Comparison of ENCODE assay signal across 8 mouse cellular contexts in the genomic region with DNA sequence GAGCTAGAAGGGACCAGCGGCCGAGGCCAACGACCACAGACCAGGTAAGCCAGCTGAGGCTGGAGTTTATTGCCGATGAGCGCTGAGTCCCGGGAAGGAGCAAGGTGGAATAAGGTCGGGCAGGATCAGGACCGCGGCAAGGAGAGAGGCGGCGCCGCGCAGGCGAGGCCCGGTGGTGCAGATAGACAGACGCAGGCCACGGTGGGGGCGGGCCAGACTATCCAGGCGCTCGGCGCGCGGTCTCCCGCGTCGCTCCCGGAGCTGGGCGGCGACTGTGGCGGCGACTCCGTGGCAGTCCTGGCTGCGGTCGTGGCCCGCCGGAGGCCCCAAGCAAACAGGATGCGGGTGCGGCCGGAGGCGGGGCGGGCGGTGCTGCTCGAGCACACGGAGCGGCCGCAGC. TPM values are rescaled to one million over a fixed set of nuclear protein-coding genes. Genes with fewer than 3 reads are reported as not detected.
A peak's percentile ranks its signal among the peaks of the same experiment; 100 is the strongest.
DNase-seq lines count a peak whose midpoint lies in the region; ATAC-seq and TF ChIP-seq lines count a peak whose summit lies in the region.

No protein-coding gene starts in this region.

- H3K36me3 ChIP-seq in ES-Bruce4 (ENCODE audit: control insufficient read depth, insufficient read depth, low read length, poor library complexity, severe bottlenecking), result 0 out of 2 replicates have a peak, but pooled peaks cover 3% of the 10 kb centered on the region
- no peaks in the 10 kb centered on the region; the same call in 1 of the 2 replicates for H3K36me3 ChIP-seq in forebrain, embryonic 11.5 days (ENCODE audit: control insufficient read depth, insufficient read depth, low read length)
- peaks cover 16% of the 10 kb centered on the region for H3K36me3 ChIP-seq in liver, postnatal 0 days (replicated peaks; ENCODE audit: insufficient read depth, low read length)
- peaks cover 18% of the 10 kb centered on the region for H3K36me3 ChIP-seq in neural tube, embryonic 14.5 days (ENCODE audit: control insufficient read depth, insufficient read depth, low read length)

- peak; percentile 70 for DNase-seq in c-Kit-positive CD71-positive TER-119-negative erythroid progenitor cells, embryonic 14.5 days (ENCODE audit: low read depth)
- DNase-seq in forebrain, embryonic 11.5 days (ENCODE audit: low spot score), result peak; percentile 86
- DNase-seq in heart, postnatal 25 days (ENCODE audit: low spot score), result peak; percentile 27
- peak; percentile 81 to 88 for DNase-seq in kidney, postnatal 4 days
- peak; percentile 89 for DNase-seq in liver, postnatal 0 days
- DNase-seq in testis, postnatal 10 days (ENCODE audit: low spot score), result peak; percentile 82

- TF ChIP-seq CTCF in ES-Bruce4 (IDR thresholded peaks at IDR 0.05; ENCODE audit: low read depth, low read length), result no peak
- peak; percentile 47 for TF ChIP-seq CTCF in liver, postnatal 0 days (IDR thresholded peaks at IDR 0.05; ENCODE audit: low read depth)

- H3K27ac ChIP-seq in ES-Bruce4 (ENCODE audit: insufficient read depth, low read length), result no peak overlapping the region
- peak overlapping the region; percentile 77 for H3K27ac ChIP-seq in forebrain, embryonic 11.5 days (ENCODE audit: low read depth, low read length)
- peak overlapping the region; percentile 98 for H3K27ac ChIP-seq in liver, postnatal 0 days (ENCODE audit: low read depth)
- H3K27ac ChIP-seq in neural tube, embryonic 14.5 days (ENCODE audit: low read depth, low read length), result peak overlapping the region; percentile 94

- peak overlapping the region; percentile 98 for H3K4me2 ChIP-seq in forebrain, embryonic 11.5 days (ENCODE audit: low read depth, low read length, severe bottlenecking)
- peak overlapping the region; percentile 99 for H3K4me2 ChIP-seq in liver, postnatal 0 days (ENCODE audit: low read depth, low read length)
- H3K4me2 ChIP-seq in neural tube, embryonic 14.5 days (ENCODE audit: low read depth, low read length), result peak overlapping the region; percentile 77

- peak overlapping the region; percentile 86 for H3K4me3 ChIP-seq in ES-Bruce4 (ENCODE audit: low read depth, low read length)
- H3K4me3 ChIP-seq in forebrain, embryonic 11.5 days (ENCODE audit: low read depth, low read length), result peak overlapping the region; percentile 78
- H3K4me3 ChIP-seq in liver, postnatal 0 days (ENCODE audit: low read depth, low read length), result peak overlapping the region; percentile 85
- H3K4me3 ChIP-seq in neural tube, embryonic 14.5 days (ENCODE audit: low read depth, low read length), result peak overlapping the region; percentile 76

- under 1% methylated on average over 45 of the region's 46 CpGs for WGBS in forebrain, embryonic 11.5 days
- WGBS in liver, postnatal 0 days (ENCODE audit: insufficient replicate concordance), result 4% methylated on average over 34 of the region's 46 CpGs
- WGBS in neural tube, embryonic 14.5 days, result under 1% methylated on average over 38 of the region's 46 CpGs

- no peaks in the 10 kb centered on the region for H3K27me3 ChIP-seq in ES-Bruce4 (ENCODE audit: control insufficient read depth, insufficient read depth, low read length, poor library complexity, severe bottlenecking)
- H3K27me3 ChIP-seq in forebrain, embryonic 11.5 days (ENCODE audit: control insufficient read depth, insufficient read depth, low read length), result no peaks in the 10 kb centered on the region
- H3K27me3 ChIP-seq in liver, postnatal 0 days (ENCODE audit: insufficient read depth, low read length), result no peaks in the 10 kb centered on the region
- H3K27me3 ChIP-seq in neural tube, embryonic 14.5 days (ENCODE audit: control insufficient read depth, insufficient read depth, low read length), result no peaks in the 10 kb centered on the region

- no peak for TF ChIP-seq EP300 in ES-Bruce4 (IDR thresholded peaks at IDR 0.05; ENCODE audit: insufficient read depth, low read depth, low read length)
- TF ChIP-seq EP300 in liver, postnatal 0 days (IDR thresholded peaks at IDR 0.05; ENCODE audit: low read depth), result no peak

- no peaks in the 10 kb centered on the region for H3K9me3 ChIP-seq in ES-Bruce4 (replicated peaks; ENCODE audit: control insufficient read depth, insufficient read depth, low read length, poor library complexity, severe bottlenecking)
- no peaks in the 10 kb centered on the region for H3K9me3 ChIP-seq in forebrain, embryonic 11.5 days (ENCODE audit: control insufficient read depth, low read length)
- H3K9me3 ChIP-seq in liver, postnatal 0 days (ENCODE audit: low read length), result no peaks in the 10 kb centered on the region
- H3K9me3 ChIP-seq in neural tube, embryonic 14.5 days (ENCODE audit: control insufficient read depth, low read length), result no peaks in the 10 kb centered on the region

- intact Hi-C loops in heart, postnatal 25 days (cut with DNase I), result loop anchor here (10.0 kb wide), 1 partner anchor 328 kb away; a partner anchor contains a TSS

- H3K9ac ChIP-seq in ES-Bruce4 (ENCODE audit: low read depth, poor library complexity, severe bottlenecking), result peak overlapping the region; percentile 61
- H3K9ac ChIP-seq in forebrain, embryonic 11.5 days (ENCODE audit: low read length), result peak overlapping the region; percentile 72
- peak overlapping the region; percentile 82 for H3K9ac ChIP-seq in liver, postnatal 0 days (replicated peaks)
- H3K9ac ChIP-seq in neural tube, embryonic 14.5 days (replicated peaks; ENCODE audit: low read depth, low read length), result peak overlapping the region; percentile 88

- TF ChIP-seq POLR2A in ES-Bruce4 (IDR thresholded peaks at IDR 0.05; ENCODE audit: insufficient read depth, low read length), result no peak

- ATAC-seq in forebrain, embryonic 11.5 days (replicated peaks; ENCODE audit: low FRiP score), result peak; percentile 73
- peak; percentile 76 for ATAC-seq in liver, postnatal 0 days
- peak; percentile 80 for ATAC-seq in neural tube, embryonic 14.5 days (ENCODE audit: low read depth)

- H3K4me1 ChIP-seq in ES-Bruce4 (ENCODE audit: control insufficient read depth, insufficient read depth, low read length), result no peaks in the 10 kb centered on the region
- H3K4me1 ChIP-seq in forebrain, embryonic 11.5 days (replicated peaks; ENCODE audit: control insufficient read depth, insufficient read depth, low read length), result peaks cover 10% of the 10 kb centered on the region
- H3K4me1 ChIP-seq in liver, postnatal 0 days (ENCODE audit: insufficient read depth), result peaks cover 40% of the 10 kb centered on the region
- H3K4me1 ChIP-seq in neural tube, embryonic 14.5 days (ENCODE audit: control insufficient read depth, insufficient read depth, low read length), result peaks cover 20% of the 10 kb centered on the region

RNA-seq across cellular contexts. Expression of a gene that starts 0.7 kb away (rescaled TPM):
- polyA plus RNA-seq in ES-Bruce4 (2011; ENCODE audit: insufficient read depth, insufficient read length, low read depth, missing spikeins), result 3.3 and 4.6 TPM in 2 replicates
- polyA plus RNA-seq in forebrain, embryonic 11.5 days (2014; fragmentation: Nextera tagmentation; extraction: Ambion mirVana), result 10.9 and 11.6 TPM in 2 replicates
- total RNA-seq in heart, postnatal 25 days (2021), result 10 to 100 TPM; 13.7 to 15.0 TPM
- 7.5 and 8.4 TPM in 2 replicates for polyA plus RNA-seq in liver, postnatal 0 days (2015; fragmentation: Nextera tagmentation; extraction: Ambion mirVana)
- polyA plus RNA-seq in neural tube, embryonic 14.5 days (2014; fragmentation: Nextera tagmentation; extraction: Ambion mirVana), result 45.1 and 58.6 TPM in 2 replicates

RNA-seq across cellular contexts. Expression of a gene that starts 13.3 kb away (rescaled TPM):
- not detected in 2 replicates for polyA plus RNA-seq in ES-Bruce4 (2011; ENCODE audit: insufficient read depth, insufficient read length, low read depth, missing spikeins)
- 0.76 and 1.1 TPM in 2 replicates for polyA plus RNA-seq in forebrain, embryonic 11.5 days (2014; fragmentation: Nextera tagmentation; extraction: Ambion mirVana)
- 1 to 10 TPM; 5.1 to 6.5 TPM for total RNA-seq in heart, postnatal 25 days (2021)
- polyA plus RNA-seq in liver, postnatal 0 days (2015; fragmentation: Nextera tagmentation; extraction: Ambion mirVana), result 5.5 and 6.9 TPM in 2 replicates
- 0.83 and 2.6 TPM in 2 replicates for polyA plus RNA-seq in neural tube, embryonic 14.5 days (2014; fragmentation: Nextera tagmentation; extraction: Ambion mirVana)

RNA-seq across cellular contexts. Expression of a gene that starts 13.9 kb away (rescaled TPM):
- 86.6 and 104 TPM in 2 replicates for polyA plus RNA-seq in ES-Bruce4 (2011; ENCODE audit: insufficient read depth, insufficient read length, low read depth, missing spikeins)
- polyA plus RNA-seq in forebrain, embryonic 11.5 days (2014; fragmentation: Nextera tagmentation; extraction: Ambion mirVana), result 22.3 and 32.2 TPM in 2 replicates
- total RNA-seq in heart, postnatal 25 days (2021), result 10 to 100 TPM; 30.7 to 35.3 TPM
- polyA plus RNA-seq in liver, postnatal 0 days (2015; fragmentation: Nextera tagmentation; extraction: Ambion mirVana), result 5.7 and 8.8 TPM in 2 replicates
- polyA plus RNA-seq in neural tube, embryonic 14.5 days (2014; fragmentation: Nextera tagmentation; extraction: Ambion mirVana), result 14.8 and 15.8 TPM in 2 replicates

RNA-seq across cellular contexts. Expression of a gene that starts 28.7 kb away (rescaled TPM):
- not detected in 2 replicates for polyA plus RNA-seq in ES-Bruce4 (2011; ENCODE audit: insufficient read depth, insufficient read length, low read depth, missing spikeins)
- 0.12 and 0.25 TPM in 2 replicates for polyA plus RNA-seq in forebrain, embryonic 11.5 days (2014; fragmentation: Nextera tagmentation; extraction: Ambion mirVana)
- 1 to 10 TPM; 1.4 to 1.9 TPM for total RNA-seq in heart, postnatal 25 days (2021)
- 0.92 and 1.2 TPM in 2 replicates for polyA plus RNA-seq in liver, postnatal 0 days (2015; fragmentation: Nextera tagmentation; extraction: Ambion mirVana)
- polyA plus RNA-seq in neural tube, embryonic 14.5 days (2014; fragmentation: Nextera tagmentation; extraction: Ambion mirVana), result 0.05 and 0.10 TPM in 2 replicates

RNA-seq across cellular contexts. Expression of a gene that starts 35.5 kb away (rescaled TPM):
- 38.5 and 38.7 TPM in 2 replicates for polyA plus RNA-seq in ES-Bruce4 (2011; ENCODE audit: insufficient read depth, insufficient read length, low read depth, missing spikeins)
- polyA plus RNA-seq in forebrain, embryonic 11.5 days (2014; fragmentation: Nextera tagmentation; extraction: Ambion mirVana), result 8.0 and 11.5 TPM in 2 replicates
- total RNA-seq in heart, postnatal 25 days (2021), result 1 to 10 TPM; 3.7 to 4.7 TPM
- polyA plus RNA-seq in liver, postnatal 0 days (2015; fragmentation: Nextera tagmentation; extraction: Ambion mirVana), result 3.7 and 4.1 TPM in 2 replicates
- 13.7 and 19.7 TPM in 2 replicates for polyA plus RNA-seq in neural tube, embryonic 14.5 days (2014; fragmentation: Nextera tagmentation; extraction: Ambion mirVana)

Comparison
In these comparisons a context has a peak if more than half of its experiments do, and no peak if none do; other contexts are left out.
1. DNase-seq: peak in every context shown above with its lines; median percentile 89 in liver, postnatal 0 days; 86 in forebrain, embryonic 11.5 days; 84 in kidney, postnatal 4 days; 82 in testis, postnatal 10 days; 70 in c-Kit-positive CD71-positive TER-119-negative erythroid progenitor cells, embryonic 14.5 days; 27 in heart, postnatal 25 days.